Mouse (Mus musculus): Measurements from ENCODE around the gene Mesp2.
A peak's percentile ranks its signal among the peaks of the same experiment; 100 is the strongest.

DNA sequence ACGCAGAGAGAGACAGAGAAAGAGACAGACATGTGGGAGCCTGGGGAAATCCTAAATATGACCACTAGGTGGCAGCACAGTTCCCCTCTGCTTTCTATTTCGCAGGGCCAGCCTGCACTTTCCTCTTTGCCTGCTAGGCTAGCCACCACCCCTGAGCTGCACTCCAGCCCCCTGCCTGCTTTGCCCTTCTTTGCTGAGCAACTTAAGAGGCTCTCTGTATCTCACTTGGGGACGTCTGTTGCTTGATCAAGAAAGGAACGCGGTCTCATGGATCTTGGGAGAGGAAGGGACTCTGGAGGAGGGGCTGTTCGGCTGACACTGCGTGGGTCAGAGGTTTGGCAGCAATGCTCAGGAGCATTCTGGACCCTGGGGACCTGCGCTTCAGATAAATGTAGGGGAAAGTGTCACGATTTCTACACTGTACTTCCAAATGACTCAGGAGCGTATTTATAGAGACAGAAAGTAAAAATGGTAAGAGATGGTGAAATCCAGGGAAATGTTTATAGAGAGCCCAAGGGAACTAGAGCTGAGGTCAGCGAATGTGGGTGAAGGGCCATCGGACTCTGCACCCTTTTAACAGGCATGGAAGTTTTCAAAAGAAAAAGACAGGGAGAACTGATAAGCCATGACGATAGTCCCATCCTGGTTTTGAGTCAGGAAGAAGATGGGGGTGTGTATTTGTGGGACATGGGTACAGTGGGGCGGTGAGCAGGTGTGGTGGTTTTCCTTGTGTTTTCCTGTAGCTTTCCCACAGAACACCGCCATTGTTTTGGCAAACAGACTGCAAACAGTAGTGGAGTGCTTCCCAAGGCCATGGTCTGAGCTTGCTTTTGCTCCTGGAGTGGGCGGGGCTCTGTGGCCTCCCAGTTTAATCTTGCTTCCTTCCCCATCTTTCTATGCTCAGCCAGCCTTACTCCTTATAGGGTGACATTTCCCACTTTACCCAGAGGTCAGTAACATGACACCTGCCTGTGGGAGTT lies 29.6 kb upstream of the Mesp2 start:
- TF ChIP-seq CTCF (IDR thresholded peaks at IDR 0.05; ENCODE audit: borderline replicate concordance, control insufficient read depth, extremely low read depth, insufficient read depth, low read length, poor library complexity): peak; percentile 64; the same call in 1 of the 2 replicates
- TF ChIP-seq POLR2A (IDR thresholded peaks at IDR 0.05; ENCODE audit: control insufficient read depth, extremely low read depth, insufficient read depth, low read length, poor library complexity): no peak

Data from thymus, adult 2 months (tissue).